Mouse (Mus musculus) 3T3-L1 (cell line): ENCODE results near the gene Tns2.
"Not testable (repeated sequence)": the region's sequence is repeated elsewhere in the genome, so short reads cannot be mapped to it uniquely, and the experiment has no call there.

Source experiments
- DNase-seq: peaks from one replicate; pipeline ENCODE4 v3.0.0-alpha.2; 2015; ENCODE audit warnings: low read depth, low spot score

The Tns2 gene

DNA sequence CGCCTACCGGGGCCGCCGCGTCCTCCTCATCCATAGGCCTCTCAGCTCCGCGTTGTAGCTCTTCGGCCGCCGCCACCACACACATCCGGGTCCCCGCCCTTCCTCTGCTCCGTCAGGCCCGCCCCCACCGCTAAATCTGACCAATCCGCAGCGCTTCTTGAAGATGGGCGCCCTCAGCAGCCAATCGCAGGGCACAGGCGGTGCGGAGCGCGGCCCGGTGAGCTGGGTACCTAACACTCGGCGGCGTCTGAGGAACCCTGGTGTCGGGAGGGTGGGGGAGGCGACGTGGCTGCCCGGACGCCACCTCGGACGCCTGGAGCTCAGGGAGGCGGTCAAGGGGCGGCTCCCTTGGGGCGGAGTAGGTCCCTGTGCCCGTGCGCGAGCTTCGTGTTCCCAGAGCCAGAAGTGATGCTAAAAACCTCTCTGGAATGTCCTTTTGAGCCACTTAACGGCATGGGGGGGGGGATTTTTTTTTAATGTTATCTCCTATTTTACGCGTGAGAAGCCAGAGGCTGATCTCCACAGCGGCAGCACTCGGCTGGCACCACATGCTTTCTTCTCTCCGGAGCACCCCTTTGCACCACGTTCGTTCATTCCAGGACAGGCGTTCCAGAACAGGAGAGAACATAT is 36.0 kb downstream of the Tns2 start, which contains the start of gene Spryd3:
TSS of gene Spryd3 (minus strand) at position 106 of the 630 bp plus-strand sequence.
- DNase-seq = peak; percentile 94

DNA sequence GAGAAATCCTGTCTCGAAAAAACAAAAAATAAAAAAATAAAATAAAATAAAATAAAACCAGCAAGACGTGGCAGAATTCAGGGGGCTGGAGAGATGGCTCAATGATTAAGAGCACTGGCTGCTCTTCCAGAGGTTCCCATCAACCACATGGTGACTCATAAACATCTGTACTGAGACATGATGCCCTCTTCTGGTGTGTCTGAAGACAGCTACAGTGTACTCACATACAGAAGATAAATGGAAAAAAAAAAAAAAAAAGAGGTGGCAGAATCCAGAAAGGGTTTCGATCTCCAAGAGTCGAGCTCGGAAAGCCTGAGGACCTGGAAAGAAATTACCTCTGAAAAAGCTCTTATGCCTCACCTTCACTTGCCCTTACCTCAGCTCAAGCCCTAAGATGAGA is 40.9 kb downstream of the Tns2 start:
- DNase-seq = peak; percentile 43

GRCm38 (mm10) chr15:102142914-102143912 is 43.0 kb downstream of the Tns2 start:
- peak; percentile 97 for DNase-seq

GRCm38 (mm10) chr15:102144274-102144711 is 44.1 kb downstream of the Tns2 start, which contains the start of gene Igfbp6:
Igfbp6 (plus strand) TSS chr15:102144362.
- no peak for DNase-seq

GRCm38 (mm10) chr15:102144726-102145125 is 44.5 kb downstream of the Tns2 start:
- DNase-seq = no peak

- DNase-seq = peak; percentile 98
These were observed 45.1 kb downstream of the Tns2 start for GRCm38 (mm10) chr15:102145330-102145729.

DNA sequence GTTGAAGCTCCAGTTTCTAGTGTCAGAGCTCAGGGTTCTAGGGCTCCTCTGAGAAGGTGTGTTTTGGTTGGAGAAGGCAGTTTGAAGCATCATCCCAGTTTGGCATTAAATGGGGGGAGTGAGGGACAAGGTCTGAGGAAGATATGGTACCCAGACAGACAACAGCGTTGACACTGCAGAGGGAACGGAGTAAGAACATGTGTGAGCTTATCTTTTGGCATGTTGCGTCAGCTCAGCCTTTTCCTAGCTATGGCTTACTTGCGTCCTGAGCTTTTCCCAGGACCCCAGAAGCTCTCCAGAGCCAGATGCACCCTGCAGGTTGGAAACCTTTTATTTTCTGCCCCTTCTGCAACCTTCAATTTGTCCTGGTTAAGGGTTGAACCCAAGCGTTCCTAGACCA is 45.9 kb downstream of the Tns2 start:
- no peak for DNase-seq

DNA sequence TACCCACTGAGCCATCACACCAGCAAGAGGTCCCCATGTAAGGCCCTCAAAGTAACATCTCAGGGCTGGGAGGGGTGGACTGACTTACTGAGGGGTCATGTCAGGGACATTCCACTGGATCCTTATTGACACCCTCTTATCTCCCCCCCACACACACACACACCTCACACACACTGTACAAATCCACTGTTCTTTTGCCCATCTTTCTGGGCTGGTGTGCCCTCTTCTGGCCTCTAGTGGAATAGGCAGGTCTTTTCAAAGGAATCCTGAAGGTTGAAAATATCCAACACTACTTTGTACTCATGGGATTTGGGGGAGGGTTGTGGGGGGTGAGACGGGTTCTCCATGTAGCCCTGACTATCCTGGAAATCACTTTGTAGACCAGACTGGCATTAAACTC is 46.7 kb downstream of the Tns2 start:
- peak; percentile 84 for DNase-seq

DNA sequence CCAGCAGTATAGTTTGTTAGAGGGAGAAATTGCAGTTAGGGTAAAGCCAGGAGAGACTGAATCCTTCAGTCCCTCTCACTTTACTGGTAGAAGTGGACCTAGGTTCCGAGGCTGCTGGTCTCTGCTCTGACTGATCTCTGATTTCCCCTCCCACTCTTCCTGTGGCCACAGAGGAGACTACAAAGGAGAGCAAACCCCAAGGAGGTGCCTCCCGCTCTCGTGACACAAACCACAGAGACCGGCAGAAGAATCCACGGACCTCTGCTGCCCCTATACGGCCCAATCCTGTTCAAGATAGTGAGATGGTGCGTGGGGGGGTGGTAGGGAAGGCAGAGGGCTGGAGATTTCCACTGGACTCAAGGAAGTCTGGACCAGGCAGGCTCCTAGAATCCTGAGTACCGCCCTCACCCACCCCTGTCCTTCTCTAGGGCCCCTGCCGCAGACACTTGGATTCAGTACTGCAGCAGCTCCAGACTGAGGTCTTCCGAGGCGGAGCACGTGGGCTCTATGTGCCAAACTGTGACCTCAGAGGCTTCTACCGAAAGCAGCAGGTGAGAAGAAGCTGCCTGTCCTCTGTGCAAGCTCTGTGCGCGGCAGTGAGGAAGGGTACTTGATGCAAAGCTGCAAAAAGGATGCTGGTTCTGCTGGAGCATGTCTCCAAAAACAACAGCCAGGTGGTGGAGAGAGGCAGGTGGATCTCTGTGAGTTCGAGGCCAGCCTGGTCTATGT is 47.6 kb downstream of the Tns2 start:
- DNase-seq = no peak

GRCm38 (mm10) chr15:102149561-102149960 is 49.3 kb downstream of the Tns2 start:
- no peak for DNase-seq

GRCm38 (mm10) chr15:102150301-102151135 is 50.3 kb downstream of the Tns2 start, which contains the start of gene Soat2:
Soat2 (plus strand) TSS chr15:102150526.
- peak; percentile 73 for DNase-seq

- DNase-seq = no peak
These were observed 52.4 kb downstream of the Tns2 start for GRCm38 (mm10) chr15:102152646-102153045.

DNA sequence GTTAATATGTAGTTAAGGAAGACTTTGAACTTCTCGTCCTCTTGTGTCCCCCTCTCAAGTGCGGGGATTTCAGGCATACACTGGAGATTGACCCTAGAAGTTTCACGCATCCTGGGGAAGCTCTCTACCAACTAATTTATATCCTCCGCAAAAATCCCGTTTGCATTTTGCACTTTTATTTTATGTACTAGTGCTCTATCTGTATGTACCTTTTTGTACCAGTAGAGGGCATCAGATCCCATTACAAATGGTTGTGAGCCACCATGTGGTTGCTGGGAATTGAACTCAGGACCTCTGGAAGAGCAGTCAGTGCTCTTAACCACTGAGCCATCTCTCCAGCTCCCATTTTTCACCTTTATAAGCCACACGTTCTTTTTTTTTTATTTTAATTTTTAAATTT is 54.8 kb downstream of the Tns2 start:
- DNase-seq = not testable (repeated sequence)

DNA sequence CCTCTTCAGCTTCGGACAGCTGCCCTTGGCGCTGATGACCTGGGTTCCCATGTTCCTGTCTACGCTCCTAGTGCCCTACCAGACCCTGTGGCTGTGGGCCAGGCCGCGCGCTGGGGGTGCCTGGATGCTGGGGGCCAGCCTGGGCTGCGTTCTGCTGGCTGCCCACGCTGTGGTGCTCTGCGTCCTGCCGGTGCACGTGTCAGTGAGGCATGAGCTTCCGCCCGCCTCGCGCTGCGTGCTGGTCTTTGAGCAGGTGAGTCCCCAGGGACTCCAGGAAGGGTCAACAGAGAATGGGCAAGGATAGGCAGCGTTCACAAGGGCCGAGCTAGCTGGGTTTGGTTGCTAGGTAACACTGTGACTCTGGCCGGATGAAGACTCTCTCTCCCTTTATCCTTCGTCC is 56.6 kb downstream of the Tns2 start:
- DNase-seq = no peak

- DNase-seq = no peak
These were observed 60.3 kb downstream of the Tns2 start for GRCm38 (mm10) chr15:102160415-102161060.

GRCm38 (mm10) chr15:102163900-102164693 is 63.9 kb downstream of the Tns2 start:
- DNase-seq = no peak

DNA sequence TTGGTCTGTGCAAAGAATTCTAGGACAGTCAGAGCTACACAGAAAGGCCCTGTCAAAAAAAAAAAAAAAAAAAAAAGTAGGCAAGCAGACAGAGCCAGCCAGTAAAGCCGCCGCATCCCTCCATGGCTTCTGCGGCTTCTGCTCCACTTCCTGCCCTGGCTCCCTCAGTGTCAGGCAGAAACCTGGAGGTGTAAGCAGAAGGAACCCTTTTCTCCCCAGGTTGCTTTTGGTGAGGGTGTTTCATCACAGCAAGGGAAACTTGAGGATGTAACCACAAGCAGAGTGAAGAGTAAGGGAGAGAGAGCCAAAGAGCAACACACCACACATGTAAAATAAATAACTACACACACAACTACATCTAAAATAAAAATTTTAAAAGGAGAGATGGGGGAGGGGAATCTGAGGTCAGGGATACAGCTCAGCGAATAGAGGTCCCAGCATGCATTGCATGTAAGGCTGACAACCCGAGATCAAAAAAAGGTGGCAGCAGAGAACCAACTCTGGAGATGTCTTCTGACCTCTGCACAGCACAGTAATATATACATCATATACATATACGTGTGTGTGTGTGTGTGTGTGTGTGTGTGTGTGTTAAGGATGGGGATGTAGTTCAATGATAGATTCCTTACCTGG is 65.4 kb downstream of the Tns2 start:
- no peak for DNase-seq
